Mouse (Mus musculus) forebrain, embryonic 16.5 days (tissue): ENCODE measurements at regions not wholly inside any gene's neighbourhood (a gene's known extent, or its start where the extent isn't known, plus 50 kb on each side); places are given as distances from the start of the nearest gene placed in this dataset.

Experiments used
- ATAC-seq: fragments of 200-750 bp; cut with Nextera tagmentation; 2 replicates; pipeline ENCODE4 v1.8.0; 2017; ENCODE audit warnings: mild to moderate bottlenecking, moderate library complexity
- H3K27ac ChIP-seq: fragments of 300-500 bp; sonication (generic); 2 replicates; pipeline ENCODE4 v1.5.1; 2014; ENCODE audit warnings: low read length, control low read depth
- H3K27me3 ChIP-seq: fragments of 300-500 bp; sonication (generic); replicated peaks from 2 replicates; pipeline ENCODE4 v1.6.1; 2014; ENCODE audit warnings: low read length; ENCODE audit not compliant: control insufficient read depth, insufficient read depth
- H3K36me3 ChIP-seq: fragments of 300-500 bp; sonication (generic); 2 replicates; pipeline ENCODE4 v1.6.1; 2014; ENCODE audit not compliant: control insufficient read depth, insufficient read depth
- H3K4me1 ChIP-seq: fragments of 300-500 bp; sonication (generic); replicated peaks from 2 replicates; pipeline ENCODE4 v1.6.1; 2014; ENCODE audit warnings: low read length; ENCODE audit not compliant: control insufficient read depth, insufficient read depth
- H3K4me2 ChIP-seq: fragments of 300-500 bp; sonication (generic); 2 replicates; pipeline ENCODE4 v1.6.1; 2014; ENCODE audit warnings: mild to moderate bottlenecking, low read length, control low read depth
- H3K4me3 ChIP-seq: fragments of 300-500 bp; sonication (generic); replicated peaks from 2 replicates; pipeline ENCODE4 v1.5.1; 2014; ENCODE audit warnings: mild to moderate bottlenecking, low read length, control low read depth
- H3K9ac ChIP-seq: fragments of 300-500 bp; sonication (generic); replicated peaks from 2 replicates; pipeline ENCODE4 v1.6.1; 2014; ENCODE audit warnings: low read depth, low read length, control low read depth
- H3K9me3 ChIP-seq: fragments of 300-500 bp; sonication (generic); 2 replicates; pipeline ENCODE4 v1.6.1; 2016; ENCODE audit warnings: low read length; ENCODE audit not compliant: control insufficient read depth
- WGBS: fragments of 180-500 bp; shearing (Covaris S2); extraction: QIAGEN DNeasy Blood & Tissue Kit; methylation state at CpG from one replicate; pipeline ENCODE4 v1.1.7; 2014; 5-methylcytosine and 5-hydroxymethylcytosine counted together

GRCm38 (mm10) chr13:116795041-116795440, 230.3 kb downstream of the Parp8 start:
- no peaks in the 10 kb centered on the region for H3K27me3 ChIP-seq
- H3K4me1 ChIP-seq, result no peaks in the 10 kb centered on the region
- H3K4me2 ChIP-seq, result no peak overlapping the region
- H3K27ac ChIP-seq, result no peak overlapping the region
- no peaks in the 10 kb centered on the region for H3K36me3 ChIP-seq
- H3K9me3 ChIP-seq, result no peaks in the 10 kb centered on the region
- no peak overlapping the region for H3K4me3 ChIP-seq
- no peak overlapping the region for H3K9ac ChIP-seq
- ATAC-seq, result no peak
- WGBS, result 27% methylated on average over 2 of the region's 2 CpGs

GRCm38 (mm10) chr13:116781616-116782015, 243.7 kb downstream of the Parp8 start:
- no peak overlapping the region for H3K4me2 ChIP-seq

GRCm38 (mm10) chr13:116765491-116765890, 259.8 kb downstream of the Parp8 start:
- Histone ChIP-seq H3K4me2 (no peak overlapping the region), H3K27ac (no peak overlapping the region), H3K9ac (no peak overlapping the region), H3K27me3 (no peaks in the 10 kb centered on the region), H3K4me3 (no peak overlapping the region), H3K9me3 (no peaks in the 10 kb centered on the region), H3K4me1 (no peaks in the 10 kb centered on the region), H3K36me3 (no peaks in the 10 kb centered on the region)
- WGBS, result 73% methylated on average over 3 of the region's 3 CpGs
- no peak for ATAC-seq

More at GRCm38 (mm10) chr13:116781616-116782015, 243.7 kb downstream of the Parp8 start:
- H3K9me3 ChIP-seq, result no peaks in the 10 kb centered on the region
- ATAC-seq, result no peak
- H3K9ac ChIP-seq, result no peak overlapping the region
- no peaks in the 10 kb centered on the region for H3K4me1 ChIP-seq
- H3K36me3 ChIP-seq, result no peaks in the 10 kb centered on the region
- H3K4me3 ChIP-seq, result no peak overlapping the region
- no peaks in the 10 kb centered on the region for H3K27me3 ChIP-seq
- no peak overlapping the region for H3K27ac ChIP-seq

- no peaks in the 10 kb centered on the region for H3K36me3 ChIP-seq
- no peak overlapping the region for H3K4me3 ChIP-seq
- WGBS, result 83% methylated on average over 2 of the region's 2 CpGs
- no peaks in the 10 kb centered on the region for H3K9me3 ChIP-seq
- no peak overlapping the region for H3K9ac ChIP-seq
- ATAC-seq, result no peak
- no peaks in the 10 kb centered on the region for H3K4me1 ChIP-seq
- no peak overlapping the region for H3K27ac ChIP-seq
- H3K4me2 ChIP-seq, result no peak overlapping the region
- no peaks in the 10 kb centered on the region for H3K27me3 ChIP-seq
Observed at GRCm38 (mm10) chr13:116759912-116760311, 265.4 kb downstream of the Parp8 start.

GRCm38 (mm10) chr13:116740825-116741224, 284.5 kb downstream of the Parp8 start:
- Histone ChIP-seq H3K4me2 (no peak overlapping the region), H3K9me3 (no peaks in the 10 kb centered on the region), H3K9ac (no peak overlapping the region), H3K27me3 (no peaks in the 10 kb centered on the region), H3K4me1 (no peaks in the 10 kb centered on the region), H3K27ac (no peak overlapping the region), H3K4me3 (no peak overlapping the region), H3K36me3 (no peaks in the 10 kb centered on the region)
- WGBS, result 84% methylated on average over 4 of the region's 4 CpGs
- no peak for ATAC-seq

- Histone ChIP-seq H3K9ac (no peak overlapping the region), H3K4me1 (peaks cover 3% of the 10 kb centered on the region), H3K4me2 (peak overlapping the region; percentile 11), H3K9me3 (no peaks in the 10 kb centered on the region), H3K27me3 (no peaks in the 10 kb centered on the region), H3K27ac (no peak overlapping the region), H3K4me3 (no peak overlapping the region), H3K36me3 (no peaks in the 10 kb centered on the region)
- ATAC-seq, result peak; percentile 58
- WGBS, result 39% methylated on average over 14 of the region's 14 CpGs
Observed at GRCm38 (mm10) chr13:116723361-116724153, 301.8 kb downstream of the Parp8 start.

GRCm38 (mm10) chr13:116714809-116715208, 310.5 kb downstream of the Parp8 start:
- peaks cover 11% of the 10 kb centered on the region for H3K4me1 ChIP-seq
- no peak overlapping the region for H3K4me3 ChIP-seq
- no peaks in the 10 kb centered on the region for H3K9me3 ChIP-seq
- H3K4me2 ChIP-seq, result no peak overlapping the region
- H3K36me3 ChIP-seq, result no peaks in the 10 kb centered on the region
- H3K27me3 ChIP-seq, result peaks cover 18% of the 10 kb centered on the region
- H3K27ac ChIP-seq, result no peak overlapping the region
- WGBS, result 16% methylated on average over 5 of the region's 5 CpGs
- 0 out of 2 replicates have a peak, but pooled peaks have one; percentile 24 for ATAC-seq
- no peak overlapping the region for H3K9ac ChIP-seq

GRCm38 (mm10) chr13:116711866-116712593, 313.3 kb downstream of the Parp8 start:
- ATAC-seq, result peak; percentile 92
- H3K4me1 ChIP-seq, result peaks cover 17% of the 10 kb centered on the region
- H3K27ac ChIP-seq, result 0 out of 2 replicates have a peak overlapping the region, but pooled peaks have one; percentile 11
- H3K4me3 ChIP-seq, result peak overlapping the region; percentile 35
- no peaks in the 10 kb centered on the region for H3K36me3 ChIP-seq
- no peaks in the 10 kb centered on the region for H3K9me3 ChIP-seq
- H3K4me2 ChIP-seq, result peak overlapping the region; percentile 68
- under 1% methylated on average over 24 of the region's 24 CpGs for WGBS
- H3K27me3 ChIP-seq, result peaks cover 25% of the 10 kb centered on the region
- peak overlapping the region; percentile 35; the same call in 1 of the 2 replicates for H3K9ac ChIP-seq

- Histone ChIP-seq H3K4me2 (peak overlapping the region; percentile 68), H3K4me3 (peak overlapping the region; percentile 35), H3K27me3 (peaks cover 29% of the 10 kb centered on the region), H3K9ac (peak overlapping the region; percentile 35; the same call in 1 of the 2 replicates), H3K27ac (0 out of 2 replicates have a peak overlapping the region, but pooled peaks have one; percentile 13), H3K36me3 (no peaks in the 10 kb centered on the region), H3K4me1 (peaks cover 17% of the 10 kb centered on the region), H3K9me3 (no peaks in the 10 kb centered on the region)
- peak; percentile 55 for ATAC-seq
- WGBS, result 3% methylated on average over 22 of the region's 22 CpGs
Observed at GRCm38 (mm10) chr13:116711148-116711865, 314.0 kb downstream of the Parp8 start.
